ENCODE assay signal across 8 mouse cellular contexts in genomic region chr11:77513811-77514170, GRCm38 (mm10). TPM values are rescaled to one million over a fixed set of nuclear protein-coding genes. Genes with fewer than 3 reads are reported as not detected.
DNase-seq lines count a peak whose midpoint lies in the region; ATAC-seq lines count a peak whose summit lies in the region.

No protein-coding gene starts in this region.

- H3K4me2 ChIP-seq in neural tube, embryonic 11.5 days (ENCODE audit: low read depth) = peak overlapping the region; percentile 88
- peak overlapping the region; percentile 97 for H3K4me2 ChIP-seq in embryonic facial prominence, embryonic 14.5 days (ENCODE audit: low read depth, low read length)
- peak overlapping the region; percentile 98 for H3K4me2 ChIP-seq in intestine, embryonic 15.5 days (replicated peaks)
- peak overlapping the region; percentile 81 for H3K4me2 ChIP-seq in midbrain, embryonic 11.5 days

- peaks cover 27% of the 10 kb centered on the region for H3K4me1 ChIP-seq in neural tube, embryonic 11.5 days (ENCODE audit: control insufficient read depth, insufficient read depth, low read length)
- H3K4me1 ChIP-seq in embryonic facial prominence, embryonic 14.5 days (ENCODE audit: control insufficient read depth, insufficient read depth, low read length) = peaks cover 30% of the 10 kb centered on the region
- H3K4me1 ChIP-seq in intestine, embryonic 15.5 days (replicated peaks) = peaks cover 30% of the 10 kb centered on the region
- H3K4me1 ChIP-seq in midbrain, embryonic 11.5 days (ENCODE audit: control insufficient read depth, insufficient read depth, low read length) = peaks cover 30% of the 10 kb centered on the region

- H3K27ac ChIP-seq in neural tube, embryonic 11.5 days (ENCODE audit: low read depth, low read length) = no peak overlapping the region
- peak overlapping the region; percentile 2; the same call in 1 of the 2 replicates for H3K27ac ChIP-seq in embryonic facial prominence, embryonic 14.5 days (replicated peaks; ENCODE audit: low read depth, low read length)
- peak overlapping the region; percentile 45; the same call in 1 of the 2 replicates for H3K27ac ChIP-seq in intestine, embryonic 15.5 days
- H3K27ac ChIP-seq in midbrain, embryonic 11.5 days (ENCODE audit: low read depth, low read length) = no peak overlapping the region

- peaks cover 2% of the 10 kb centered on the region; the same call in 1 of the 2 replicates for H3K36me3 ChIP-seq in neural tube, embryonic 11.5 days (ENCODE audit: control insufficient read depth, insufficient read depth, low read length)
- H3K36me3 ChIP-seq in embryonic facial prominence, embryonic 14.5 days (ENCODE audit: control insufficient read depth, insufficient read depth, low read length) = peaks cover 5% of the 10 kb centered on the region; the same call in 1 of the 2 replicates
- no peaks in the 10 kb centered on the region for H3K36me3 ChIP-seq in intestine, embryonic 15.5 days
- H3K36me3 ChIP-seq in midbrain, embryonic 11.5 days (ENCODE audit: control insufficient read depth, insufficient read depth, low read length) = no peaks in the 10 kb centered on the region

- ATAC-seq in neural tube, embryonic 11.5 days (ENCODE audit: insufficient read depth, low FRiP score, low TSS enrichment) = no peak; the same call in 1 of the 2 replicates
- no peak for ATAC-seq in embryonic facial prominence, embryonic 14.5 days (ENCODE audit: low read depth)
- 0 out of 2 replicates have a peak, but pooled peaks have one; percentile 1 for ATAC-seq in intestine, embryonic 15.5 days
- no peak for ATAC-seq in midbrain, embryonic 11.5 days (ENCODE audit: low FRiP score)

- no peak for DNase-seq in neural tube, embryonic 11.5 days (ENCODE audit: low spot score)
- DNase-seq in neural tube, embryonic 10.5 days (ENCODE audit: extremely low spot score, low spot score) = no peak
- DNase-seq in embryonic facial prominence, embryonic 14.5 days (ENCODE audit: low spot score) = no peak
- no peak for DNase-seq in midbrain, embryonic 11.5 days (ENCODE audit: low spot score, missing footprints)
- DNase-seq in left cerebral cortex, postnatal 4 days = no peak
- no peak for DNase-seq in cerebellum, postnatal 10 days
- DNase-seq in left cerebral cortex, adult 18-20 months (ENCODE audit: low spot score in 2 of 2) = no peak

- H3K27me3 ChIP-seq in neural tube, embryonic 11.5 days (ENCODE audit: control insufficient read depth, insufficient read depth, low read length) = peaks cover 6% of the 10 kb centered on the region
- peaks cover 28% of the 10 kb centered on the region for H3K27me3 ChIP-seq in embryonic facial prominence, embryonic 14.5 days (replicated peaks; ENCODE audit: control insufficient read depth, insufficient read depth, low read length)
- H3K27me3 ChIP-seq in intestine, embryonic 15.5 days (replicated peaks) = peaks cover 8% of the 10 kb centered on the region; the same call in 1 of the 2 replicates
- H3K27me3 ChIP-seq in midbrain, embryonic 11.5 days (ENCODE audit: control insufficient read depth, insufficient read depth, low read length) = peaks cover 14% of the 10 kb centered on the region

- H3K9ac ChIP-seq in neural tube, embryonic 11.5 days (ENCODE audit: low read length) = peak overlapping the region; percentile 49; the same call in 1 of the 2 replicates
- H3K9ac ChIP-seq in embryonic facial prominence, embryonic 14.5 days (ENCODE audit: low read depth, low read length) = peak overlapping the region; percentile 64
- peak overlapping the region; percentile 48 for H3K9ac ChIP-seq in intestine, embryonic 15.5 days
- peak overlapping the region; percentile 51 for H3K9ac ChIP-seq in midbrain, embryonic 11.5 days (ENCODE audit: low read length)

- no peaks in the 10 kb centered on the region for H3K9me3 ChIP-seq in neural tube, embryonic 11.5 days (ENCODE audit: control insufficient read depth, low read length)
- no peaks in the 10 kb centered on the region for H3K9me3 ChIP-seq in embryonic facial prominence, embryonic 14.5 days (ENCODE audit: control insufficient read depth, low read length)
- H3K9me3 ChIP-seq in intestine, embryonic 15.5 days = no peaks in the 10 kb centered on the region
- H3K9me3 ChIP-seq in midbrain, embryonic 11.5 days (ENCODE audit: control insufficient read depth, low read length) = no peaks in the 10 kb centered on the region

- intact Hi-C loops in left cerebral cortex, postnatal 4 days (cut with DNase I) = no loop called here

- 4% methylated on average over 10 of the region's 10 CpGs for WGBS in neural tube, embryonic 11.5 days
- WGBS in embryonic facial prominence, embryonic 14.5 days = 8% methylated on average over 10 of the region's 10 CpGs
- 15% methylated on average over 10 of the region's 10 CpGs for WGBS in intestine, embryonic 15.5 days
- 5% methylated on average over 10 of the region's 10 CpGs for WGBS in midbrain, embryonic 11.5 days

- peak overlapping the region; percentile 57 for H3K4me3 ChIP-seq in neural tube, embryonic 11.5 days (ENCODE audit: low read depth, low read length)
- peak overlapping the region; percentile 74 for H3K4me3 ChIP-seq in embryonic facial prominence, embryonic 14.5 days (ENCODE audit: low read depth, low read length)
- H3K4me3 ChIP-seq in intestine, embryonic 15.5 days (replicated peaks) = peak overlapping the region; percentile 67
- peak overlapping the region; percentile 59 for H3K4me3 ChIP-seq in midbrain, embryonic 11.5 days (ENCODE audit: low read depth, low read length)

RNA-seq across cellular contexts. Expression of gene Abhd15, which starts 1.1 kb away (rescaled TPM):
- 2.8 and 4.0 TPM in 2 replicates for polyA plus RNA-seq in neural tube, embryonic 11.5 days (2014; fragmentation: Nextera tagmentation; extraction: Ambion mirVana)
- polyA plus RNA-seq in embryonic facial prominence, embryonic 14.5 days (2014; fragmentation: Nextera tagmentation; extraction: Ambion mirVana) = 2.3 and 3.3 TPM in 2 replicates
- 3.5 and 3.6 TPM in 2 replicates for polyA plus RNA-seq in intestine, embryonic 15.5 days (2015; fragmentation: Nextera tagmentation; extraction: Ambion mirVana)
- 1.9 and 2.1 TPM in 2 replicates for polyA plus RNA-seq in midbrain, embryonic 11.5 days (2014; fragmentation: Nextera tagmentation; extraction: Ambion mirVana)
- under 1 TPM; 0.50 to 0.54 TPM for total RNA-seq in left cerebral cortex, postnatal 4 days (2021)
- 1 to 10 TPM in 1 of 2 experiments, under 1 TPM in 1; 0.77 to 1.3 TPM for total RNA-seq in left cerebral cortex, adult 18-20 months (2021)

RNA-seq across cellular contexts. Expression of gene Trp53i13, which starts 2.0 kb away (rescaled TPM):
- polyA plus RNA-seq in neural tube, embryonic 11.5 days (2014; fragmentation: Nextera tagmentation; extraction: Ambion mirVana) = 27.8 and 31.9 TPM in 2 replicates
- polyA plus RNA-seq in embryonic facial prominence, embryonic 14.5 days (2014; fragmentation: Nextera tagmentation; extraction: Ambion mirVana) = 51.2 and 52.3 TPM in 2 replicates
- polyA plus RNA-seq in intestine, embryonic 15.5 days (2015; fragmentation: Nextera tagmentation; extraction: Ambion mirVana) = 28.5 and 29.1 TPM in 2 replicates
- polyA plus RNA-seq in midbrain, embryonic 11.5 days (2014; fragmentation: Nextera tagmentation; extraction: Ambion mirVana) = 25.5 and 27.3 TPM in 2 replicates
- 1 to 10 TPM; 5.8 TPM for total RNA-seq in left cerebral cortex, postnatal 4 days (2021)
- total RNA-seq in left cerebral cortex, adult 18-20 months (2021) = 1 to 10 TPM; 4.1 to 4.5 TPM

RNA-seq across cellular contexts. Expression of gene Gm10392, which starts 5.2 kb away (rescaled TPM):
- not detected in 2 replicates for polyA plus RNA-seq in neural tube, embryonic 11.5 days (2014; fragmentation: Nextera tagmentation; extraction: Ambion mirVana)
- polyA plus RNA-seq in embryonic facial prominence, embryonic 14.5 days (2014; fragmentation: Nextera tagmentation; extraction: Ambion mirVana) = not detected in 2 replicates
- polyA plus RNA-seq in intestine, embryonic 15.5 days (2015; fragmentation: Nextera tagmentation; extraction: Ambion mirVana) = not detected in 2 replicates
- polyA plus RNA-seq in midbrain, embryonic 11.5 days (2014; fragmentation: Nextera tagmentation; extraction: Ambion mirVana) = 0.10 TPM in 1 of 2 replicates, not detected in the other
- total RNA-seq in left cerebral cortex, postnatal 4 days (2021) = not detected
- total RNA-seq in left cerebral cortex, adult 18-20 months (2021) = not detected

RNA-seq across cellular contexts. Expression of gene Git1, which starts 20.4 kb away (rescaled TPM):
- polyA plus RNA-seq in neural tube, embryonic 11.5 days (2014; fragmentation: Nextera tagmentation; extraction: Ambion mirVana) = 18.7 and 21.2 TPM in 2 replicates
- 15.1 and 16.7 TPM in 2 replicates for polyA plus RNA-seq in embryonic facial prominence, embryonic 14.5 days (2014; fragmentation: Nextera tagmentation; extraction: Ambion mirVana)
- 10.7 and 11.8 TPM in 2 replicates for polyA plus RNA-seq in intestine, embryonic 15.5 days (2015; fragmentation: Nextera tagmentation; extraction: Ambion mirVana)
- 11.3 and 13.8 TPM in 2 replicates for polyA plus RNA-seq in midbrain, embryonic 11.5 days (2014; fragmentation: Nextera tagmentation; extraction: Ambion mirVana)
- 100 to 1,000 TPM; 150 to 151 TPM for total RNA-seq in left cerebral cortex, postnatal 4 days (2021)
- total RNA-seq in left cerebral cortex, adult 18-20 months (2021) = 100 to 1,000 TPM; 282 to 319 TPM

RNA-seq across cellular contexts. Expression of gene Ankrd13b, which starts 24.3 kb away (rescaled TPM):
- polyA plus RNA-seq in neural tube, embryonic 11.5 days (2014; fragmentation: Nextera tagmentation; extraction: Ambion mirVana) = 19.4 and 20.5 TPM in 2 replicates
- polyA plus RNA-seq in embryonic facial prominence, embryonic 14.5 days (2014; fragmentation: Nextera tagmentation; extraction: Ambion mirVana) = 11.4 and 11.6 TPM in 2 replicates
- polyA plus RNA-seq in intestine, embryonic 15.5 days (2015; fragmentation: Nextera tagmentation; extraction: Ambion mirVana) = 4.9 and 5.1 TPM in 2 replicates
- polyA plus RNA-seq in midbrain, embryonic 11.5 days (2014; fragmentation: Nextera tagmentation; extraction: Ambion mirVana) = 9.5 and 13.5 TPM in 2 replicates
- total RNA-seq in left cerebral cortex, postnatal 4 days (2021) = 100 to 1,000 TPM; 216 to 217 TPM
- 10 to 100 TPM; 80.5 to 82.5 TPM for total RNA-seq in left cerebral cortex, adult 18-20 months (2021)

Comparison
In these comparisons a context has a peak if more than half of its experiments do, and no peak if none do; other contexts are left out.
1. H3K27ac ChIP-seq: peak in embryonic facial prominence, embryonic 14.5 days (single experiment) and intestine, embryonic 15.5 days (single experiment); none in neural tube, embryonic 11.5 days (single experiment) and midbrain, embryonic 11.5 days (single experiment).
2. Peak in every context shown above with its lines, with median percentiles within 50 percentile points of each other: H3K4me2 ChIP-seq, H3K4me3 ChIP-seq and H3K9ac ChIP-seq.